Mouse (Mus musculus): ENCODE measurements around the gene Taf1d.

DNA sequence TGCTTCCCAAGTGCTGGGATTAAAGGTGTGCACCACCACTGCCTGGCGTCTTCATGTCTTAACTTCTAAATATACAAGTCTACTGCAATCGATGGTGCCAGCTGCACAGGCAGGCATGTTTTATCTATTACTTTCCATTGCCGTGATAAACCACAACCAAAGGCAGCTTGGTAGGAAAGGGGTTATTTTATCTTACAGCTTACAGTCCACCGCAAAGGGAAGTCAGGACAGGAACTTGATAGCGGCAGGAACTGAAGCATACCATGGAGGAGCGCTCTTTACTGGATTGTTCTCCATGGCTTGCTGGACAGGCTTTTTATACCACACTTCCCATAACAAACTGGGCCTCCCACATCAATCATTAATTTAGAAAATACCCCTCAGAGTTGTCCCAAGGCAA, 16.8 kb upstream of the Taf1d start:
- TF ChIP-seq CTCF (IDR thresholded peaks at IDR 0.05; ENCODE audit: borderline replicate concordance, extremely low read depth, insufficient read depth, insufficient read length) (no peak), POLR2A (IDR thresholded peaks at IDR 0.05; ENCODE audit: borderline replicate concordance, extremely low read depth, insufficient read depth, insufficient read length, poor library complexity, severe bottlenecking) (no peak)
